Mouse (Mus musculus): Measurements from ENCODE around the gene Ppcs. TPM values are rescaled to one million over a fixed set of nuclear protein-coding genes. Genes with fewer than 3 reads are reported as not detected.

Ppcs gene
- 31.7 TPM for polyA plus RNA-seq (2014; fragmentation: Illumina TruSeq; extraction: RNeasy Lipid Tissue Mini Kit (QIAGEN cat#74804); ENCODE audit: low read depth, low replicate concordance)

DNA sequence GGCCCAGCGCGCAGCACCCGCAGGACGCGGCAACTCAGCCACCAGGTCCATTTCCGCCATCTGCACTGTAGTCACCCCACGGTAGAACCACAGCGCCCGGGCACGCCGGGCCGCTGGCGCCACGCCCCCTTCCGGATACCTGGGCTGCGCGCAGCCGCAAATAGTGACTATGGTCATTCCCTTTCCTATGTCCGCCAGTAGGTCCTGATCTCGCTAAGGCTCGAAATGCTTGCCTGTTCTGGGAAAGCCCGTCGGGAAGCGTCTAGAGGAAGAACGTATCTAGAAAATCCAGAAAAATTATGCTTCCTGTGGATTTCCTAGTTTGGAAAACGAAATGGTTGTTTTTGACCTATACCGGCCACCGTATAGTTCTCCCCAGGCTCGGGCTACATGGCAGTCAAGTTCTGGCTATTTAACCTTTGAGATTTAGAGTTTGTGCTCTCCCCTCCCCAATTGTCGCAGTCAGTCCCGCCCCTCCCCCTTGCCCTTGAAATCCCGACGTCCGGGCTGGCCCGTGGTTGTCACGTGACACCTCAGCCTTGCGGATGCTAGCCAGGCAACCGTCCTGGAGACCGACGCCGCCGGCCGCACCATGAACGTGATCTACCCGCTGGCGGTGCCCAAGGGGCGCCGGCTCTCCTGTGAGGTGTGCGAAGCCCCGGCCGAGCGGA is at the start of gene Ppcs, which contains the start of gene Zmynd12:
Gene Ppcs, minus strand, starts transcription at position 127 of the 671 bp plus-strand sequence.
Gene Zmynd12, plus strand, starts transcription at position 521 of the 671 bp plus-strand sequence.

DNA sequence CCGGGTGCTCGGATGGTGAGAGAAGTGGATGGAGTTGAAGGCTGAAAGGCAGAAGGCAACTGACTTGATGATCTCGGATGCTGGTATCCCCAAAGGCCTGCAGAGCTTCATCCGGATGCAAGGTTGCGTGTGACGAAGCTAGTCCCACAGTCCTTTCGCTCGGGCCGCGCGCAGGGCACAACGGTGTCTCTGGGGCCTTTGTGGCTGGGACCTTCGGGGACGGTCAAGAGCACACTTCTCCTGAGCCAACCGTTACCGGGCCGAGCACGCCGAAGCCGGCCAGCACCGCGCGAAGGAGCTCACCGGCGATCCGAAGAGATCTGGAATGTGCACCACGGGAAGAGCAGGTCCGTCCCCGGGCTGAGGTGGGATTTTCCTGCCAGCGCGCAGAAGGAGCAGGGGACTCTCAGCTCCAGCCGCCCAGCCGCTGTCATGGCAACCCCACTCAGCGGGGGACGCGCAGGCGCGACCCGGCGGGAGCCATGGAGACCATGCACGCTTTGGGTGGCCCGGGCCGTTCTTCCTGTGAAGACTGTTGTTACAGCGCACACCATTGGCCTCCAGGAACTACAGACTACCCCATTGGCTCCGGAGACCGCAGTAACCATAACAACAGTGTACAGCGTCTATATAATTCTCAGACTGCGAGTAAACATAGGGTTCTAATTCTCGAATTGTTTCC is 7.0 kb downstream of the Ppcs start, which contains the start of gene Ccdc30:
Gene Ccdc30, minus strand, starts transcription at position 450 of the 682 bp plus-strand sequence.

Other genes starting within 250 kb of the Ppcs start
- 0.73 TPM for gene Zfp691, start 248.2 kb downstream of the Ppcs start, polyA plus RNA-seq (2014; fragmentation: Illumina TruSeq; extraction: RNeasy Lipid Tissue Mini Kit (QIAGEN cat#74804); ENCODE audit: low read depth, low replicate concordance)
- gene Ermap, start 232.4 kb downstream of the Ppcs start, polyA plus RNA-seq (2014; fragmentation: Illumina TruSeq; extraction: RNeasy Lipid Tissue Mini Kit (QIAGEN cat#74804); ENCODE audit: low read depth, low replicate concordance) = 0.32 TPM
- gene Svbp, start 227.1 kb downstream of the Ppcs start, polyA plus RNA-seq (2014; fragmentation: Illumina TruSeq; extraction: RNeasy Lipid Tissue Mini Kit (QIAGEN cat#74804); ENCODE audit: low read depth, low replicate concordance) = 13.9 TPM
- gene Tmem269, start 204.2 kb downstream of the Ppcs start, polyA plus RNA-seq (2014; fragmentation: Illumina TruSeq; extraction: RNeasy Lipid Tissue Mini Kit (QIAGEN cat#74804); ENCODE audit: low read depth, low replicate concordance) = not detected
- gene AU022252, start 189.7 kb downstream of the Ppcs start, polyA plus RNA-seq (2014; fragmentation: Illumina TruSeq; extraction: RNeasy Lipid Tissue Mini Kit (QIAGEN cat#74804); ENCODE audit: low read depth, low replicate concordance) = 7.1 TPM
- 7.9 TPM for gene P3h1, start 189.5 kb downstream of the Ppcs start, polyA plus RNA-seq (2014; fragmentation: Illumina TruSeq; extraction: RNeasy Lipid Tissue Mini Kit (QIAGEN cat#74804); ENCODE audit: low read depth, low replicate concordance)
- not detected for gene Cldn19, start 167.0 kb downstream of the Ppcs start, polyA plus RNA-seq (2014; fragmentation: Illumina TruSeq; extraction: RNeasy Lipid Tissue Mini Kit (QIAGEN cat#74804); ENCODE audit: low read depth, low replicate concordance)
- 625 TPM for gene Ybx1, start 127.8 kb downstream of the Ppcs start, polyA plus RNA-seq (2014; fragmentation: Illumina TruSeq; extraction: RNeasy Lipid Tissue Mini Kit (QIAGEN cat#74804); ENCODE audit: low read depth, low replicate concordance)
- gene Ppih, start 101.9 kb downstream of the Ppcs start, polyA plus RNA-seq (2014; fragmentation: Illumina TruSeq; extraction: RNeasy Lipid Tissue Mini Kit (QIAGEN cat#74804); ENCODE audit: low read depth, low replicate concordance) = 31.6 TPM
- gene Ccdc30, start 6.9 kb downstream of the Ppcs start, polyA plus RNA-seq (2014; fragmentation: Illumina TruSeq; extraction: RNeasy Lipid Tissue Mini Kit (QIAGEN cat#74804); ENCODE audit: low read depth, low replicate concordance) = not detected
- gene Zmynd12, start 394 bp upstream of the Ppcs start, polyA plus RNA-seq (2014; fragmentation: Illumina TruSeq; extraction: RNeasy Lipid Tissue Mini Kit (QIAGEN cat#74804); ENCODE audit: low read depth, low replicate concordance) = not detected
- 3.3 TPM for gene Rimkla, start 70.2 kb upstream of the Ppcs start, polyA plus RNA-seq (2014; fragmentation: Illumina TruSeq; extraction: RNeasy Lipid Tissue Mini Kit (QIAGEN cat#74804); ENCODE audit: low read depth, low replicate concordance)
- 56.1 TPM for gene Foxj3, start 114.6 kb upstream of the Ppcs start, polyA plus RNA-seq (2014; fragmentation: Illumina TruSeq; extraction: RNeasy Lipid Tissue Mini Kit (QIAGEN cat#74804); ENCODE audit: low read depth, low replicate concordance)
- gene Frg2f1, start 117.1 kb upstream of the Ppcs start, polyA plus RNA-seq (2014; fragmentation: Illumina TruSeq; extraction: RNeasy Lipid Tissue Mini Kit (QIAGEN cat#74804); ENCODE audit: low read depth, low replicate concordance) = 5.0 TPM
- gene Guca2a, start 215.3 kb upstream of the Ppcs start, polyA plus RNA-seq (2014; fragmentation: Illumina TruSeq; extraction: RNeasy Lipid Tissue Mini Kit (QIAGEN cat#74804); ENCODE audit: low read depth, low replicate concordance) = 35.1 TPM
- 3.7 TPM for gene Guca2b, start 236.5 kb upstream of the Ppcs start, polyA plus RNA-seq (2014; fragmentation: Illumina TruSeq; extraction: RNeasy Lipid Tissue Mini Kit (QIAGEN cat#74804); ENCODE audit: low read depth, low replicate concordance)